Mouse (Mus musculus) heart, adult 10 weeks (tissue): ENCODE data around the gene Dop1a. TPM values are rescaled to one million over a fixed set of nuclear protein-coding genes. Genes with fewer than 3 reads are reported as not detected.

ENCODE experiments used
- polyA plus RNA-seq: library from polyadenylated mRNA; stranded (reverse); fragments of 350-450 nt; fragmentation: Illumina TruSeq; extraction: RNeasy Lipid Tissue Mini Kit (QIAGEN cat#74804); gene quantifications from one replicate; pipeline ENCODE4 v1.2.3, GENCODE M21; 2014; ENCODE audit warnings: low read depth, low replicate concordance

The Dop1a gene
- 15.9 TPM for polyA plus RNA-seq

DNA sequence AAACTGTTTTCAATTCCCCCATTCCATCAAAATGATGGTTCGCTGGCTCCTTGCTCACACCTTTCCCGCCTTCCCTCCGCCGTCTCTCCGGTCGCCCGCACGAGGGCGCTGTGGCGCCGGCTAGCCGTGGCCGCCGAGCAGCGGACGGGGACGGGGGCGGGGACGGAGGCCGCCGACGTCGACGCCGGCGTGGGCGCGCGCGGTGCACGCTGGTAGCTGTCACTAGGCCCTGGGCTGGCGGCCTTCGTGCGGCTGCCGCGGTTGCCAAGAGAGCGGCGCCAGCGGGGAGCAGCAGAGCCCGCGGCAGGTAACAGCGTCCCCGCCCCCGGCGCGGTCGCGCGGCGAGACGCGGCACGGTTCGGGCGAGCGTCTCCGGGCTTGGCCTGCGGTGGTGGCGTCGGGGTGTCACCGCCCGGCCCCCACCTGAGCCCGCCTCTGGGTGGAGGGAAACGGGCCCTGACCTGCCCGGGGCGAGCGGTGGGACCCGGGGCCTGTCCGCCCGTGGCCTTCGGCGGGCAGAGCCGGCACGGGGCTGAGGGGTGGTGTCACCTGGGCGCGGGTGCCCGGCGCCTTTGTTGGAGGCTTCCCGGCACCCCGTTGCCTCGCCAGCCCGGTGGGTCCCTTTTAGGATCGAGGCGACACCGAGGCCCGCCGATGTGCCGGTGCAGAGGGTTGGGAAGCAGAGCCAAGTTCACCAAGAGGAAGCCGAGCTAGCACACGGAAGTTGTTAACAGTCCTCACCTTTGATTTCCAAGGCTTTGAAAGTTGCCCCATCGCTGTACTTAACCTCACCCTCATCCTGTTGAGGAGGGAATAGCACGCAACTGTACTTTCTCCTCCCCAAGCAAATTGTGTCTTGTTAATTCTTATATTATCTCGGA, at the start of gene Dop1a:
Dop1a (plus strand) TSS at position 165 of the 881 bp plus-strand sequence.

DNA sequence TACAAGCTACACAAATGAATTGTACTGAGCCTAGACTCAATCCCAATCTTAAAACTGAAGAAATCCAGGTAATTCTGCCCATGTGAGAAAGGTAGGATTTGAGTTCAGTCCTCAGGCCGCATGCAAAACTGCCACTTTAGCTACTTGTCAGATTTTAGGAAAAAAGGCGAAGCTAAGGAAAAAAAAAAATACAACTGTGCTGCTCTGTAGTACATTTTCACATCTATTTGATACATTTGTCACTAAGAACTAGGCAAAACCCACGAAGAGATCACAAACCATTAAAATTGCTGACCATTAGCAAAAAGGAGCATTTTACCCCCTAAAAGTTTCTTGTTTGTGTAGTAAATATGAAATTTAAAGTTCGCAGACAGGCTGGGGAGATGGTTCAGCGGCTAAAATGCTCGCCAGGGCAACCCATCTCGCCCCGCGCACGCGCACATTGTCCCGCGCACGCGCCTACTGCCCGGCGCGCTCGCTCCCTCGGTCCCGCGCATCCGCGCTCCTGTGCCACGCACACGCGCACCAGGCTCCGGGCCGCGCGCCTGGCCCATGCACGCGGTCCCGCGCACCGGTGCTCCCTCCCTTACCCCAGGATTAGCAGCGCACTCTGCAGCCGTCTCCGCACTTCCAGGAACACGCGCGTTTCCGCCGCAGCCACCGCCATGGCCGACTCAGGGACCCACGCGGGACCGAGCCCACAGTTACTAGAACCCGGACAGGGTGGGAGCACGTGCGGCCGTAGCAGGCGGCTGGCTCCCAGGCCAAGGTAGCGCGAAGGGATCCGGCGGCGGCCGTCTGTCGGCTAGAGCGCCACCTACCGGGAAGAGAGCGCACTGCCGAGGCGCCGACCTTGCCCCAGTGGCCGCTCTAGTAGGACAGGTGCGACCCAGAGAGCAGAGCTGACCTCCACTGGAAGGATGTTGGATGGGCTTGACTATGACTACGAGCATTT, 2.5 kb upstream of the Dop1a start, which contains the start of gene Ube2cbp:
Ube2cbp (minus strand) TSS at position 800 of the 955 bp plus-strand sequence.

DNA sequence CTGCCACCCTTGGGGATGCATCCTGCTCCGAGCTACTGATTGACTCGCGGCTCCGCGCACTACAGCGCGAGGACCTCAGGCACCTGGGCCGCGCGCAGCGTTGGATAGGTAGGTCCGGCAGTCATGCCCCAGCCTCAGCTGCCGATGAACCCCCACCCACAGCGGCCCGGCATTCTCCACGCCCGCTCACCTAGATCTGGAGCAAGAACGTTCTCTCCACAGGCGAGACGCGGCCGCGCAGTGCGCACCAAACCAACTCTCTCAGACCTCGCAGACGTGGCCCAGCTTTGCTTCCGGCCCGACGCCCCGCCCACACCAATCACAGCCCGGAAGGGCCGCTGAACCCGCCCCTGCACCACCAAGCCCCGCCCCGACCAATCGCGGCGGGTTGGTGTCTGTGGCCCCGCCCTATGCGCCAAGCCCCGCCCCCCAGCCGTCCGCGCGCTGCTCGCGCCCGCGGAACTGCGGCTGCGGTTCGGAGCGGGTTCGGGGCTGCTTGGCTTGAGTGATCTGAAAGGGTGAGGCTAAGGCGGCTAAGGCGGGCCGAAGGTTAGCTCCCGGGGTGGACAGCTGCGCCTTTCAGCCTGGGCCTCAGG, 104.7 kb downstream of the Dop1a start, which contains the start of the genes Pgm3 and Rwdd2a:
Pgm3 (minus strand) TSS at position 303 of the 596 bp plus-strand sequence.
Rwdd2a (plus strand) TSS at position 452 of the 596 bp plus-strand sequence.

Other genes with a start within 250 kb of the Dop1a start
- 1.3 TPM for gene Ube2cbp, start 2.2 kb upstream of the Dop1a start, polyA plus RNA-seq
- gene Pgm3, start 104.7 kb downstream of the Dop1a start, polyA plus RNA-seq: 4.8 TPM
- gene Rwdd2a, start 104.8 kb downstream of the Dop1a start, polyA plus RNA-seq: 1.4 TPM
- 120 TPM for gene Me1, start 228.8 kb downstream of the Dop1a start, polyA plus RNA-seq